Mouse (Mus musculus): ENCODE results near the gene Tiprl.
A peak's percentile ranks its signal among the peaks of the same experiment; 100 is the strongest.

The Tiprl gene

GRCm38 (mm10) chr1:165233806-165234205, 3.0 kb downstream of the Tiprl start:
- no peak for TF ChIP-seq GATA4 (IDR thresholded peaks at IDR 0.05; ENCODE audit: insufficient replicate concordance, low read length)

- no peak for TF ChIP-seq GATA4 (IDR thresholded peaks at IDR 0.05; ENCODE audit: insufficient replicate concordance, low read length)
Observed at GRCm38 (mm10) chr1:165230691-165231090, 6.1 kb downstream of the Tiprl start.

- no peak for TF ChIP-seq GATA4 (IDR thresholded peaks at IDR 0.05; ENCODE audit: insufficient replicate concordance, low read length)
Observed at GRCm38 (mm10) chr1:165229577-165229976, 7.2 kb downstream of the Tiprl start.

GRCm38 (mm10) chr1:165217023-165217589, 19.7 kb downstream of the Tiprl start:
- no peak for TF ChIP-seq GATA4 (IDR thresholded peaks at IDR 0.05; ENCODE audit: insufficient replicate concordance, low read length)

- TF ChIP-seq GATA4 (IDR thresholded peaks at IDR 0.05; ENCODE audit: insufficient replicate concordance, low read length), result no peak
Observed at GRCm38 (mm10) chr1:165215831-165216230, 21.0 kb downstream of the Tiprl start.

- no peak for TF ChIP-seq GATA4 (IDR thresholded peaks at IDR 0.05; ENCODE audit: insufficient replicate concordance, low read length)
Observed at GRCm38 (mm10) chr1:165205591-165205990, 31.2 kb downstream of the Tiprl start.

GRCm38 (mm10) chr1:165203488-165204035, 33.2 kb downstream of the Tiprl start:
- no peak for TF ChIP-seq GATA4 (IDR thresholded peaks at IDR 0.05; ENCODE audit: insufficient replicate concordance, low read length)

- no peak for TF ChIP-seq GATA4 (IDR thresholded peaks at IDR 0.05; ENCODE audit: insufficient replicate concordance, low read length)
Observed at GRCm38 (mm10) chr1:165201445-165202012, 35.3 kb downstream of the Tiprl start.

- TF ChIP-seq GATA4 (IDR thresholded peaks at IDR 0.05; ENCODE audit: insufficient replicate concordance, low read length), result no peak
Observed at GRCm38 (mm10) chr1:165200748-165201147, 36.0 kb downstream of the Tiprl start.

- no peak for TF ChIP-seq GATA4 (IDR thresholded peaks at IDR 0.05; ENCODE audit: insufficient replicate concordance, low read length)
Observed at GRCm38 (mm10) chr1:165199639-165200038, 37.2 kb downstream of the Tiprl start.

- no peak for TF ChIP-seq GATA4 (IDR thresholded peaks at IDR 0.05; ENCODE audit: insufficient replicate concordance, low read length)
Observed at GRCm38 (mm10) chr1:165198951-165199350, 37.8 kb downstream of the Tiprl start.

GRCm38 (mm10) chr1:165197875-165198274, 38.9 kb downstream of the Tiprl start:
- peak; percentile 69; the same call in 1 of the 2 replicates for TF ChIP-seq GATA4 (IDR thresholded peaks at IDR 0.05; ENCODE audit: insufficient replicate concordance, low read length)

GRCm38 (mm10) chr1:165195396-165195960, 41.3 kb downstream of the Tiprl start:
- no peak for TF ChIP-seq GATA4 (IDR thresholded peaks at IDR 0.05; ENCODE audit: insufficient replicate concordance, low read length)

GRCm38 (mm10) chr1:165194662-165195013, 42.2 kb downstream of the Tiprl start:
- no peak for TF ChIP-seq GATA4 (IDR thresholded peaks at IDR 0.05; ENCODE audit: insufficient replicate concordance, low read length)

- TF ChIP-seq GATA4 (IDR thresholded peaks at IDR 0.05; ENCODE audit: insufficient replicate concordance, low read length), result peak; percentile 32; the same call in 1 of the 2 replicates
Observed at GRCm38 (mm10) chr1:165193880-165194661, 42.7 kb downstream of the Tiprl start, which contains the start of gene Sft2d2. Gene Sft2d2 (minus strand): TSS chr1:165194438.

- TF ChIP-seq GATA4 (IDR thresholded peaks at IDR 0.05; ENCODE audit: insufficient replicate concordance, low read length), result no peak
Observed at GRCm38 (mm10) chr1:165193426-165193825, 43.4 kb downstream of the Tiprl start.

Data from liver, adult (tissue).